Mouse (Mus musculus) neural tube, embryonic 11.5 days (tissue): ENCODE results near the gene Syt11. TPM values are rescaled to one million over a fixed set of nuclear protein-coding genes. Genes with fewer than 3 reads are reported as not detected.
"Not testable (repeated sequence)": the region's sequence is repeated elsewhere in the genome, so short reads cannot be mapped to it uniquely, and the experiment has no call there.

Experiments used
- ATAC-seq: fragments of 200-750 bp; cut with Nextera tagmentation; 2 replicates; pipeline ENCODE4 v1.8.0; 2017; ENCODE audit warnings: moderate number of reproducible peaks, mild to moderate bottlenecking, moderate TSS enrichment, moderate library complexity; ENCODE audit not compliant: insufficient read depth, low FRiP score, low TSS enrichment
- DNase-seq: peaks from one replicate; pipeline ENCODE4 v3.0.0-alpha.2; 2015; ENCODE audit warnings: low spot score
- H3K27ac ChIP-seq: fragments of 300-500 bp; sonication (generic); 2 replicates; pipeline ENCODE4 v1.5.1; 2014; ENCODE audit warnings: low read depth, mild to moderate bottlenecking, low read length
- H3K27me3 ChIP-seq: fragments of 300-500 bp; sonication (generic); 2 replicates; pipeline ENCODE4 v1.6.1; 2014; ENCODE audit warnings: mild to moderate bottlenecking, low read length, mixed read lengths; ENCODE audit not compliant: control insufficient read depth, insufficient read depth
- H3K36me3 ChIP-seq: fragments of 300-500 bp; sonication (generic); 2 replicates; pipeline ENCODE4 v1.6.1; 2014; ENCODE audit warnings: mild to moderate bottlenecking, low read length, moderate library complexity, mixed read lengths; ENCODE audit not compliant: control insufficient read depth, insufficient read depth
- H3K4me1 ChIP-seq: fragments of 300-500 bp; sonication (generic); 2 replicates; pipeline ENCODE4 v1.6.1; 2014; ENCODE audit warnings: low read length, mixed read lengths; ENCODE audit not compliant: control insufficient read depth, insufficient read depth
- H3K4me2 ChIP-seq: fragments of 300-500 bp; sonication (generic); 2 replicates; pipeline ENCODE4 v1.6.1; 2014; ENCODE audit warnings: low read depth, mild to moderate bottlenecking, moderate library complexity
- H3K4me3 ChIP-seq: fragments of 300-500 bp; sonication (generic); 2 replicates; pipeline ENCODE4 v1.5.1; 2014; ENCODE audit warnings: low read depth, low read length
- H3K9ac ChIP-seq: fragments of 300-500 bp; sonication (generic); 2 replicates; pipeline ENCODE4 v1.6.1; 2014; ENCODE audit warnings: mild to moderate bottlenecking, low read length
- H3K9me3 ChIP-seq: fragments of 300-500 bp; sonication (generic); 2 replicates; pipeline ENCODE4 v1.6.1; 2016; ENCODE audit warnings: low read length; ENCODE audit not compliant: control insufficient read depth
- WGBS: fragments of 180-500 bp; shearing (Covaris S2); extraction: QIAGEN DNeasy Blood & Tissue Kit; methylation state at CpG from one replicate; pipeline ENCODE4 v1.1.7; 2014; 5-methylcytosine and 5-hydroxymethylcytosine counted together
- polyA plus RNA-seq: library from polyadenylated mRNA; unstranded; fragments of >200 nt; fragmentation: Nextera tagmentation; extraction: Ambion mirVana; gene quantifications from 2 replicates; pipeline ENCODE4 v1.2.1, GENCODE M21; 2014

Gene Syt11
- polyA plus RNA-seq, 1 experiment from 2014 or later, result 172 TPM

GRCm38 (mm10) chr3:88772399-88772798, 2.6 kb downstream of the Syt11 start:
- H3K4me3 ChIP-seq, result peak overlapping the region; percentile 43; the same call in 1 of the 2 replicates

DNA sequence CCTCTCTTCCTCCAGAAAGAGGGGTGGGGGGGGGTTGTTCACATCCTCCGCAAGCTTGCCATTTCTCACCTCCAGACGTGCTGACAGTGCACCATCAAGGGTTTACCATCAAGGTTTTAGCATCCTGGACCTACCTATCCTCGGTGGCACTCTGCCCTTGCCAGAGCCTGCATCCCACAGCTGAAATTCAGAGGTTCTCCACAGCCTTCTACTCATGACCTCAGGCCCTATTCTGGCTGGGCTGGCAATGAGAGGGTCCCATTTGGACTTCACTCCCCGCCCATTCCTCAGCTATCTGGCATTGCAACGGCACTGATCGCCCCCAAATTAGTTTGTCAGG, 3.1 kb downstream of the Syt11 start:
- not testable (repeated sequence) for H3K4me1 ChIP-seq, ATAC-seq

More at GRCm38 (mm10) chr3:88772399-88772798, 2.6 kb downstream of the Syt11 start:
- ATAC-seq (peak; percentile 78), DNase-seq (peak; percentile 82)
- not testable (repeated sequence) for H3K27ac ChIP-seq, H3K9ac ChIP-seq, H3K36me3 ChIP-seq, H3K4me2 ChIP-seq, H3K4me1 ChIP-seq, H3K9me3 ChIP-seq, H3K27me3 ChIP-seq
- under 1% methylated on average over 18 of the region's 19 CpGs for WGBS

DNA sequence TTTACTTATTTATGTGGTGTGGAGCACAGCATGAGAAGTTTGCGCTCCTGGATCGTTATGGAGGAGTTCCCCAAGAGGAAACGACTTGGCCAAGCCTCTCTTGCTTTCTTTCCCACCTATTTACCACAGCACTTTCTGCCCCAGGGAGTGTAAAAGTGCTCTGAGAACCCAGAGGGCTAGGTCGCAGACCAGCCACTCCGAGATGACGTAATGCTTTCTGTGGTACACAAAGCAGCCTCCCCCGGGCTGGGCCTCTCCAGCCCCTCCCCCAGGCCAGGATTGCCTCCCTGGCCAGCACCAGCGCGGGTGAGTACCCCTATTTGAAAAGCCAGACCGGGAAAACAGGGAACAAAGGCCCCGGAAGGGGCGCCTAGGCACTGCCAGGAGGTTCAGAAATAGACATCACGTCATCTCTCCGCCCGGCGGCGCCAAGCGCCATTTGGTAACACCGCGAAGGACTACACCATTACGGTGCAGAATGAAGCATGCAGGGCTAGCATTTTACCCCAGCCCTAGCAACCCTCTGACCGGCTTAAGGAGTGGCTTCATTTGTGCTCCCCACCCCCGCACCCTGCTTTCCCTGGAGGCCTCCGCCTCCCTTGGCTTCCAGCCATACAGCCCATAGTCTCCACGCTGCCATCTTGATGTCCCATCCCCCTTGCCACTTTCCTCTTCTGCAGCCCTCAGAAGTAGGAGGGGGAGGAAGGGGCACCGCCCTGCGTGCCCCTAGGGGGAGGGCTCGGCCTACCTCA, 3.6 kb downstream of the Syt11 start:
- WGBS, result 1% methylated on average over 17 of the region's 28 CpGs
- H3K36me3 ChIP-seq, H3K9me3 ChIP-seq, H3K27me3 ChIP-seq, H3K4me1 ChIP-seq: not testable (repeated sequence)
- DNase-seq, result peak; percentile 69
- Histone ChIP-seq H3K4me2 (peak overlapping the region; percentile 40), H3K4me3 (peak overlapping the region; percentile 43), H3K9ac (peak overlapping the region; percentile 69), H3K27ac (peak overlapping the region; percentile 84)
- peak; percentile 80 for ATAC-seq

More for the DNA sequence above, 3.1 kb downstream of the Syt11 start:
- H3K36me3 ChIP-seq, H3K9me3 ChIP-seq, DNase-seq, H3K27me3 ChIP-seq: not testable (repeated sequence)
- peak overlapping the region; percentile 40 for H3K4me2 ChIP-seq
- H3K27ac ChIP-seq, result peak overlapping the region; percentile 84
- 5% methylated on average over 3 of the region's 6 CpGs for WGBS
- peak overlapping the region; percentile 43 for H3K4me3 ChIP-seq
- H3K9ac ChIP-seq, result peak overlapping the region; percentile 69

GRCm38 (mm10) chr3:88762401-88762831, 12.5 kb downstream of the Syt11 start:
- Histone ChIP-seq H3K36me3 (peaks cover 11% of the 10 kb centered on the region; the same call in 1 of the 2 replicates), H3K27ac (no peak overlapping the region), H3K4me3 (no peak overlapping the region), H3K9ac (no peak overlapping the region), H3K9me3 (no peaks in the 10 kb centered on the region), H3K4me1 (peaks cover 12% of the 10 kb centered on the region), H3K4me2 (no peak overlapping the region), H3K27me3 (no peaks in the 10 kb centered on the region)
- ATAC-seq (no peak), DNase-seq (no peak)
- 74% methylated on average over 6 of the region's 6 CpGs for WGBS

GRCm38 (mm10) chr3:88761619-88762018, 13.3 kb downstream of the Syt11 start:
- Histone ChIP-seq H3K4me2 (no peak overlapping the region), H3K27me3 (no peaks in the 10 kb centered on the region), H3K4me1 (peaks cover 17% of the 10 kb centered on the region), H3K9me3 (no peaks in the 10 kb centered on the region), H3K36me3 (peaks cover 11% of the 10 kb centered on the region; the same call in 1 of the 2 replicates), H3K27ac (no peak overlapping the region), H3K9ac (no peak overlapping the region), H3K4me3 (no peak overlapping the region)
- no peak for ATAC-seq
- no peak for DNase-seq
- WGBS, result 94% methylated on average over 19 of the region's 19 CpGs

GRCm38 (mm10) chr3:88758045-88758500, 16.9 kb downstream of the Syt11 start:
- Histone ChIP-seq H3K9me3 (no peaks in the 10 kb centered on the region), H3K4me3 (no peak overlapping the region), H3K4me1 (peaks cover 28% of the 10 kb centered on the region), H3K36me3 (peaks cover 11% of the 10 kb centered on the region), H3K4me2 (peak overlapping the region; percentile 24), H3K27ac (peak overlapping the region; percentile 89), H3K27me3 (no peaks in the 10 kb centered on the region), H3K9ac (peak overlapping the region; percentile 53)
- peak; percentile 83 for ATAC-seq
- DNase-seq, result peak; percentile 77
- WGBS, result 18% methylated on average over 5 of the region's 5 CpGs

GRCm38 (mm10) chr3:88756276-88756675, 18.7 kb downstream of the Syt11 start:
- Histone ChIP-seq H3K4me1 (peaks cover 28% of the 10 kb centered on the region), H3K4me3 (no peak overlapping the region), H3K4me2 (no peak overlapping the region), H3K36me3 (peaks cover 9% of the 10 kb centered on the region; the same call in 1 of the 2 replicates), H3K27me3 (no peaks in the 10 kb centered on the region), H3K9ac (peak overlapping the region; percentile 24; the same call in 1 of the 2 replicates), H3K9me3 (no peaks in the 10 kb centered on the region), H3K27ac (peak overlapping the region; percentile 71)
- 23% methylated on average over 4 of the region's 4 CpGs for WGBS
- DNase-seq (peak; percentile 64), ATAC-seq (peak; percentile 74)

GRCm38 (mm10) chr3:88755541-88755940, 19.4 kb downstream of the Syt11 start:
- H3K27me3 ChIP-seq, result no peaks in the 10 kb centered on the region
- H3K36me3 ChIP-seq, result peaks cover 10% of the 10 kb centered on the region; the same call in 1 of the 2 replicates
- 67% methylated on average over 3 of the region's 3 CpGs for WGBS
- H3K4me3 ChIP-seq, result no peak overlapping the region
- DNase-seq, result no peak
- no peak overlapping the region for H3K27ac ChIP-seq
- H3K4me1 ChIP-seq, result peaks cover 28% of the 10 kb centered on the region
- no peak overlapping the region for H3K4me2 ChIP-seq
- H3K9me3 ChIP-seq, result no peaks in the 10 kb centered on the region
- no peak overlapping the region for H3K9ac ChIP-seq
- ATAC-seq, result no peak

DNA sequence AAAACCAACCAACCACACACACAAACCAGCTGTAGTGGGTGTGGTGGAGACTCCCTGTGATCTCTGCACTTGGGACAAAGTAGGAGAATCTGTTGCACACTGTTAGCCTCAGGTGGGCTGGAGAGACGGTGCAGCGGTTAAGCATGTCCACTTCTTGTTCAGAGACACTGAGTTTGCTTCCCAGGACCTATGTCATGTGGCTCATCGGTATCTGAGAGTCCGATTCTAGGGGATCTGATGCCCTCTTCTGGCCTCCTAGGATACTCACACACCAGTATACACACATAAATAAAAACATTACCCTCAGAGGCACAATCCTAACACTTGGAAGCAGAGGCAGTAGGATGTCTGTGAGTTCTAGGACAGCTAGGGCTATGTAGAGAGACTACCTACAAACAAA, 20.7 kb downstream of the Syt11 start:
- 76% methylated on average over 4 of the region's 4 CpGs for WGBS
- Histone ChIP-seq H3K36me3 (peaks cover 10% of the 10 kb centered on the region), H3K27me3 (no peaks in the 10 kb centered on the region), H3K4me1 (peaks cover 28% of the 10 kb centered on the region), H3K4me2 (no peak overlapping the region), H3K27ac (no peak overlapping the region), H3K9me3 (0 out of 2 replicates have a peak, but pooled peaks cover under 1% of the 10 kb centered on the region), H3K4me3 (no peak overlapping the region), H3K9ac (no peak overlapping the region)
- ATAC-seq, result no peak
- DNase-seq, result no peak
